Mouse (Mus musculus): ENCODE measurements around the gene Efna3.
A peak's percentile ranks its signal among the peaks of the same experiment; 100 is the strongest.

Efna3 gene

DNA sequence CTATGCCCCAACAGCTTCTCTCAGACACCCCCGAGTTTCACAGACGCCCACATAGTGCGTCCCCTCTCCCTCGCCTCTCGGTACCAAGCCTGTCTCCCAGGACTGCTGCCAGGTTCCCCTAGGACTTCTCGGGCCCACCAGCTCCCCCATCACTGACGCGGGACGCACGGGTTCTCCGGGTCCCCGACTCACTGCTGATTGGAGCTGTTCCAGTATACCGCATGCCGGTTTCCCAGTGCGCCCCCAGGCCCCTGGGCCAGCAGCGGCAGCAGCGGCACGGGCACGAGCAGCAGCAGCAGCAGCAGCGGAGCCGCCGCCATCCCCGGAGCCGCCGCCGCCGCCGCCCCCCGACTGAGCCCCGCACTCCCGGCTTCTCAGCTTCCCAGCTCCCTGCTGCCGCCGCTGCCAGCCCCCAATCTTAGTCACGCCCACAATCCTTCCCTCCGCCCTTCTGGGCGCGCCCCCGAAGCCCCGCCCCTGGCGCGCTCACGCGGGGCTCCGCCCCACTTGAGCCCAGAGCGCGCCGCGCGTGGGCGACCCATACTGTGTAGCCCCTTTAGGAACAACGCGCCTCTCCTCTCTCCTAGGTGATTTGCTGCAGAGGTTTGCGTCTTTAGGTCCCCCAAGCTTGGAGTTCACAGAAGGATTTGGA, at the start of gene Efna3:
TSS of gene Efna3 (minus strand) at position 452 of the 652 bp plus-strand sequence.
- peak; percentile 88 to 89 for DNase-seq (ENCODE audit: low spot score in 2 of 2)

DNA sequence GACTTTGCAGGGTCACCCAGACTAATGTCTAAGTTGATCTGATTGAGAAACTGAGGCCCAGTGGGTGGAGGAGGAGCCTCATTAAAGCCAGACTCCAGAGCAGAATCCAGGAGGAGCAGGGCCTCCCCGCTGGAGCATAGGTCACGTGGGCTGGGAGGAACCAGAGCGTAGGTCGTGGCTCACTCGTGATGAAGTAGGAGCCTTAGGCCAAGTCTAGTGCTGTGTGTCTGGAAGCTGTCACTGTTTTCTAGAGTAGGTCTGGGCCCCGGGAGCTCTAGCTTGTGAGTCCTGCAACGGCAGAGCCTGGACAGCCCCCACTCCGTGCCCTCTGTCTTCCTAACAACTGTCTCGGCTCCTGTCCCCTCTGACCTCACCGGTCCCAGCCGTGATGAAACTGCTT, 44.6 kb upstream of the Efna3 start:
- no peak for DNase-seq (ENCODE audit: low spot score in 2 of 2)

DNA sequence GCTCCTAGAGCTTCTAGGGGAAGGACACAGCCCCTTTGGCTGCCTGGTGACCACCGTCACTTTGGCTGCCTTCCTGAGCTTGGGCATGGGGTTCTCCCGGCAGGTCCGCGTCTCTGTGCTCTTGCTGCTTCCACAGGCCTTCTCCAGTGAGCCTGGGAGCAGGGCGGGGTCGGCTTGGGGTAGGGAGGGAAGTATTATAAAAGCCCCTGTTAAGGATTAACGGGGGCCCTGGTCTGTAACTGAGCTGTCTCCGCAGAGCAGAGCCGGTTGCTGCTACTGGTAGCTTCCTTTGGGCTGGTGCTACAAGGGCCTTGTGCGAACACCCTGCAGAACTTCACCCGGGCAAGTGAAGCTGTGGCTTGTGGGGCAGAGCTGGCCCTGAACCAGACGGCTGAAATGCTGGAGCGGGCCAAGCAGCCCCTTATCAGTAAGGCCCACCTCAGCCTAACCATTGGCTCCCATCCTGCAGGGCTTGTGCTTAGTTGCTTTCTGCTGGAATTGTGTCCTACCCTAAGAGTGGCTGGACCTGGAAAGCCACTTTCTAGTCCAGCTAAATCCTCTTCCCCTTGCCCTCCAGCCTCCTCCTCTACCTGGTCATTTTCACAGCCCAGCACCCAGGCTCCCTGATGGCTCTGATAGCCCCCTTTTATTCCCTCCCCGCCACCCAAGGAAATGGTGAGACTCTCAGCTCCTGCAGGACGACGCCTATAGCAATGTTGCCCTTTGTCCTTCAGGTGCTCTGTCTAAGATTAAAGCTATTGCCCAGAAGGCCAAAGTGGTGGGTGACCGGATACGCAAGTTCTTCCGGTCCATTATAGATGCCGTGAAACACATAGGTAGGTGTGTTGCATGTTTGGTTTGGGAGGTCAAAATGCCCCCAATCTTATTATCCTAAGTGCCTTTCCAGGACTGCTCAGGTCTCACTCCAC, 43.0 kb upstream of the Efna3 start:
- no peak for DNase-seq (ENCODE audit: low spot score in 2 of 2)

DNA sequence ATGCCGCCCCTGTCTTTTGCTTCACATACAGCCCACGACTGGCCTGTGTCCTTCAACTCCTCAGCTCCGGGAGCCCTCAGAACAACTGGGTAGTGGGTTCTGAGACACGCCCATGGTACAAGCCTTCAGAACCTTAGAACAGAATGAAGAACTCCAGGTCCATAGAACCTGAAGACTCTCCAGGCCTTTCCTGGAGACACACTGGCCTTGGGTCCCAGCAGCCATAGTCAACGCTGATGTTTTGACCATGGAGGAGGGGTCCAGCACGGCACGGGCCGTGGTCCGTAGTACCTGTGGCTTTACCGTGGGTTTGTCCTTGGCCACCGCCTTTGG, 42.4 kb upstream of the Efna3 start, which contains the start of gene Dcst1:
TSS of gene Dcst1 (minus strand) at position 101 of the 333 bp plus-strand sequence.
- no peak for DNase-seq (ENCODE audit: low spot score in 2 of 2)

DNA sequence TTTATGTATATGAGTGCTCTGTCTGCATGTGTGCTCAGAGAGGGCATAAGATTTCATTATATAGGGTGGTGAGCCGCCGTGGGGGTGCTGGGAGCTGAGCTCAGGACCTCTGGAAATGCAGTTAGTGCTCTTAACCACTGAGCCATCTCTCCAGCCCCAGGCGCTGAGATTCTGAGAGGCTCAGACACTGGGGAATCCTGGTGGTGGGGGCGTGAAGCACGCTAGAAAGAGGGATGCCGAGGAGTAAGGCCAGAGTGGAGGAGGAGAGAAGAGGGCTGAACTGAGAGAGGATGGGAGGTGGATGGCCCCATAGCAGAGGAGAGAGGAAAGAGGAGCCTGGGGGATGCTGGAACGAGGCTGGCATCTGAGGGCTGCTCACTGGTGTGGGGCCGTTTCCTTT, 41.9 kb upstream of the Efna3 start:
- no peak for DNase-seq (ENCODE audit: low spot score in 2 of 2)

DNA sequence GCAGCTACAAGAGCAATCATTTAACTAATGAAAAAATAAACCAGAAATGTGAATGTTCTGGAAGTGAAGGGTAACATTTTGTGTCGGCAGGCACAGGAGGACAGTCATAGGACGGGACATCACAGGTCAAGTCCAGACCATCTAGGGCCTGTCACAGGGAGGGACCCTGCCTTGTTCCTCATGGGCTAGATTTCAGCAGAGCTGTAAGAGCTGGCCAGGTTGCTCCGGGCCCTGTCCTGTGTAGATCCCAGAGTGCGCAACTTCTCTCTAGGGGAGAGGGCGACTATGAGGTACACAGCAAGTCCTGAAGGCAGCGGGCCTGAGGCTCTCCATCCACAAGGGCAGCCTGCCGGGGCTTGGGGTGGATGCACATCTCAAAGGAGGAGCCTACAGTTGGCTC, 38.9 kb upstream of the Efna3 start, which contains the start of gene Dcst2:
TSS of gene Dcst2 (plus strand) at position 301 of the 400 bp plus-strand sequence.
- no peak for DNase-seq (ENCODE audit: low spot score in 2 of 2)

DNA sequence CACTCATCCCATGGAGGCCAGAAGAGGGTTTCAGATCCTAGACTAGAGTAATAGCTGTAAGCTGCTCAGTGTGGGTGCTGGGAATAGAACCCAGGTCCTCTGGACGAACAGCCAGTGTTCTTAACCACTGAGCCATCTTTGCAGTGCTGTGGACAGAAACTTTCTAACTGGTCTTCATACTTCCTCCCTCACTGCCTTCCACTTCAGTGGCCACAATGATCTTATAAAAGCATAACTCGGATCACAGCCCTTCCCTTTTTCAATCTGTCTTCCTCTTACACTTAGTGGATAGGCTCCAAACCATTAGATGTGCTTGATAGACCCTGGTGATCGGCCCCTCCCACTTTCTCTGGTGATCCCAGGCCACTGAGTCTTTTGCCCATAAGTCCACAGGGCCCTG, 37.5 kb upstream of the Efna3 start:
- no peak for DNase-seq (ENCODE audit: low spot score in 2 of 2)

DNA sequence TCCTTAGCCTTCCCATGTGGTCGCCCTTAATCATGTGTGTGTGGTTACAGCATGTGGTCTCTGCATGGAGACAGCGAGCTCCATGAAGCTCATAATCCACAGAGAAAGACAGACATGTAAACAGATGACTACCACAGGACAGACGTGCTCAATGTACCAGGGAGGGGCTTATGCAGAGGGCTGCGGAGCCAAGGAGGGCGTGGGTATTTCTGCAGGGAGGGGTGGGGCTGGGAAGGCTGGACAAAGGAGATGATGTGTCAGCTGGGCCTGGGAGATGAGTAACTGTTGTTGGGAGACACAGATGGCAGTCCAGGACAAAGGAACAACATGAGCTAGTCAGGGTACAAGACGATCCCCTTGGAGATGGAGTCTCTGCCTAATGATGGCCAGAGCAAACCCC, 36.9 kb upstream of the Efna3 start:
- DNase-seq (ENCODE audit: low spot score in 2 of 2), result no peak

DNA sequence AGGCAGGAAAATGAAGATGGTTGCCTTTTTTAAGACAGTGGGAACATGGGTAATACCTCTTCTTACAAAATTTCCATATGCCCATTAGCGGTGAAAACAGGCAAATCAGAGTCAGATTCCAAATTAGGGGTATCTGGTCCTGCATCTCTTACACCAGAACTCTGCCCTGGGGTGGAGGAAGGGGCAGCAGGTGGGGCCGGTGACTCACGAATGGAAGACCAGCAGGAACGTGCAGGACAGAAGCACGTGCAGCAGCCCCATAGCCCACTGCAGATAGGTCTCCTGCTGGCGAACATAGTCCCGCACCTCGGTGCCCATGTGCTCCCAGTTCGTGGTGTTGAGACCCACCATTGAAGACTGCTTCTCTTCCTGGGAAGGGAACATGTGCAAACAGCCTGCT, 33.3 kb upstream of the Efna3 start:
- DNase-seq (ENCODE audit: low spot score in 2 of 2), result no peak

DNA sequence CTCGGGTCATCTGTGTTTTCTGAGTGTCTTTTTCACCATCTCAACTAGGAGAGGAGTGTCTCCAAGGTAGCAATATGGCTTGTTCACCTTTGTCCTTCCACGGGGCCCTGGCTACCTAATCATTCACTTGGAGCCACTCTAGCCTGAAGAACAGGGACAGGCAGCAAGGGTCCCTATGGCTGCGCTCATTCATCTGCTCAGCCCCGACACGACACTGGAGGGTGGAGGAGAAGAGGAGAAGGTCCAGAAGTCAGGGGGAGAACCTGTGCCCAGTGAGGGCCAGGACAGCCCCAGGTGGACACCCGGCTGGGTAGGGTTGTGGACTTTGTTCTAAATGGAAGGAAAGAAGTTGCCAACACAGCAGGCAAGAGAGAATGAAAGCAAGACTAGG, 32.7 kb upstream of the Efna3 start:
- no peak for DNase-seq (ENCODE audit: low spot score in 2 of 2)

DNA sequence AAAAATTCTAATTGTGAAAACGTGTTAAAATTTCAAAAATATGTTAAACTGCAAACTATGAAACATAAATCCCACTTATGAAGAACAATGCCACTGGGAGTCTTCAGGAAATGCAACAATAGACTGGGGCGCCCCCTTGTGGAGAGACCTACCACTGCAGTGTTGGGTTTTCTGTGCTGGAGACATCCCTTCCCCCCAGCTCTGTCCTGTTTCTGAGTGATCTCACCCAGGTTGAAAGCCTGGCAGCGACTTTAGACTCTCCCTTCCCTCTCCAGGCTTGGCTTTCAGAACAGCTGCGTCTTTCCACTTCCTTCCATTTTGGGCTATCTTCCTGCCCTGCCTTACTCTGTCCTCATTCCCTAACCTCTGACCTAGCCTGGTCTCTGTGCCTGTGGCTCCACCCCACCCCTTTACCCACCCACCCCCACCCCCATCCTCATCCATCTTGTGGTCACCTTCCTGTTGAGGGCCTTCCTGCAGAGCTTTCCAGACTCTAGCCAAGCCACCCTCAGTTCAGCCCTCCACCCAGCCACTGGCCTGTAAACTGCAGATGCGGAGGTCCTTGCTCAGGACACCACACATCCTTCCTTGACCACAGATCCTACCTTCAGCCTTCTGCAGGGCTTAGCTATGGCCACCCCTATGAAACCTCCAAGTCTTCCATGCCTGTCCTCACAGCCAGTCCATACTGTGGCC, 32.2 kb upstream of the Efna3 start:
- peak; percentile 83 to 90 for DNase-seq (ENCODE audit: low spot score in 2 of 2)

DNA sequence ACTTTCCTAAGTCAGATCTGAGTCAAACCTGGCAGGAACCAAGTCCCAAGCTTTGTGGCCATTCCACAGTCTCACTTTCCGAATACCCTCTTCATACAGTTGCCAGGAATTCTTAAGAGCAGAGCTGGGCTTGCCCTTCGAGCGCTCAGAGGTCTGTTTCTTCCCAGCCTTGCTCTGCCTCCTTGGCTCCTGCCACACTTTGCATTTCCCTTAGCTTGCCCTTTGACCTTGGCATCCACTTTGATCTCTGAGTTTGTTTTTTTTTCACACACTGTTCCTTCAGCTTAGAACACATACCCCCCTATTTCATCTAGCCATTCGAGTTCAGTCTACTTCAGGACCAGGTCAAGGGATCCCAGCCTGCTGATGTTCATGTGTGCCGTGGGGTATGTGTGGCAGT, 28.5 kb upstream of the Efna3 start:
- no peak for DNase-seq (ENCODE audit: low spot score in 2 of 2)

DNA sequence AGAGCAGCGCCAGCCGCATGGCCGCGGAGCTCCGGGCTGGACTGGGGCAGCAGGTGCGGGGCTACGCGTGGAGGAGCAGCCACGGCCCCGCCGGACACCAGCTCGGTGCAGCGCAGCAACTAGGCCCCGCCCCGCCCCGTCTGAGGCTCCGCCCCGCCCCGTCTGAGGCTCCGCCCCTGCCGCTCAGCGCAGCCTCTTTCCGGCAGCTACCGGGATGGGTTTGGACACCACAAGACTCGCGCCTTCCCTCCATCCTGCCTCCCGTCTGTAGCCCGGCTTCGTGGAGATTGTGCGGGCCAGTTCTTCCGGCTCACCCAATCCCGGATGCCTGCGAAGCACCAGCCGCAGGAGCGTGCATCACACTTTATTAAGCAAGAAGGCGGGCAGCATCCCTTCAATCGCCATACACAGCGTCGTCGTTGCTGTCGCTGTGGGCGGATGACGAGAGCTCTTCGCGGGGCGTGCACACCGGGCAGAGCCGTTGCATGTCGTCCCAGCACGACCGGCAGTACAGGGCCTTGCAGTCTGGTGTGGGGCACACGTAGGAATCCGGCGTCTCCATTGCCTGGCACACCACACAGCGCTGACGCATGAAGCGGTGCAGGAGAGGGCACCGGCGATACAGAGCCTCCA, 27.2 kb upstream of the Efna3 start, which contains the start of gene Adam15:
TSS of gene Adam15 (minus strand) at position 128 of the 633 bp plus-strand sequence.
- DNase-seq (ENCODE audit: low spot score in 2 of 2), result peak; percentile 91 to 92

DNA sequence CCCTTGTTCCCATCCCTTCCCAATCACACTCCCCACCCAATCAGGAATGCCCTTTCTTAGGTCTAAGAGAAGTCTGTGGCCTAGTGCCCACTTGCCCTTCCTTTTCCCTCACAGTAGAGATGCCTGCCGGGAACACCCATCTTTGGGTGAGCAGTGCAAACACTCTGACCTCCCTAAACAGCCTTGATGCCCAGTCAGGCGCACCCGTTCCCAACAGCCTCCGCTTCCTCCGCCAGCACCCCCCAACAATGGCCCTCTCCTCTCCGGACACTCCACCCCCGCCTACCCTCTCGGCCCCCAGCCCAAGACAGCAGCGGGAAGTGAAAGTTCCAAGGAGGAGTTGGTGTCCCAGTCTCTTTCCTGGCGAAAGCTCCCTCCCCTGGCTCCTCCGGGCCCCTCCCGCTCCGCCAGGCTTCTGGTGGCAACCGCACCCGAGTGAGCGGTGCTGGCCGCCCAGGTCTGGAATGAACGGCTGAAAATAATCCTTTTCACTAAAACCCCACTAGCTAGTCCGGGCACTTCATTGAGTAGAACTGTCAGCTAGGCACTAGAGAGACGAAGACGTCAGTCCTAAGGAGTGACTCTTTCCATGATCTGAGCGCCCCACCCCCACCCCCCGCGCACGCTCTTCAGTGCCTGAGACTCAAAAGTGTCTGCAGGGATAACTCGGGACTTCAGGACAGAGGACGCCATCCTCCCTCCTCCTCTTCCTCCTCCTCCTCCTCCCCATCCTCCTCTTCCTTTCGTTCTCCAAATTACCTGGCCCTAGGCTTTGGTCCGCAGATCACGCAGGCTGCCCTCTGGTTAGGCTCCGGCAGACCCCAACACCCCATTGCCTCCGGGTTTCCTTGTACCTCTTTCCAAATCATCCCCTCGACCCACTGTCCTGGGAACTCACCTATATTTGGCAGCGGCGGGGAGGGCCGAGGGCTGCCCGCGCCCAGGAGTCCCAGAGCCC, 26.4 kb upstream of the Efna3 start:
- DNase-seq (ENCODE audit: low spot score in 2 of 2), result no peak

DNA sequence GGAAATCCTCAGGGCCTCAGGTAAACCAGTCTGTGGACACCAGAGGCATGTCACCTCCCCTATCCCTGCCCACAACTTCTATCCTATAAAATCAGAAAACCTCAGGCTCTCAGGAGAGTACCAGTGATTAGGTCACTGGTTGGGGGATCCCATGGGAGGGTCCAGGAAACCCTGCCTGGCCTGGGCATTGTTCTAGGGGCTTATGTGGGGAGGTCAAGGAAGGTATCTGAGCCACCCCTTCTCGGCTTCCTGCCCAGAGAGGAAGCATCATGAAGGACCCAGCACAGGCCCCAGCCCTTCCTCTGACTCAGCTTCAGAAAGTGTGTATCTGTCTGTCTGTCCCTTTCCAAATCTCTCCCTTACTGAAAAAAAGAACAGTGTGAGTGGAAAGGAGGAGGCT, 25.2 kb upstream of the Efna3 start:
- DNase-seq (ENCODE audit: low spot score in 2 of 2), result no peak

DNA sequence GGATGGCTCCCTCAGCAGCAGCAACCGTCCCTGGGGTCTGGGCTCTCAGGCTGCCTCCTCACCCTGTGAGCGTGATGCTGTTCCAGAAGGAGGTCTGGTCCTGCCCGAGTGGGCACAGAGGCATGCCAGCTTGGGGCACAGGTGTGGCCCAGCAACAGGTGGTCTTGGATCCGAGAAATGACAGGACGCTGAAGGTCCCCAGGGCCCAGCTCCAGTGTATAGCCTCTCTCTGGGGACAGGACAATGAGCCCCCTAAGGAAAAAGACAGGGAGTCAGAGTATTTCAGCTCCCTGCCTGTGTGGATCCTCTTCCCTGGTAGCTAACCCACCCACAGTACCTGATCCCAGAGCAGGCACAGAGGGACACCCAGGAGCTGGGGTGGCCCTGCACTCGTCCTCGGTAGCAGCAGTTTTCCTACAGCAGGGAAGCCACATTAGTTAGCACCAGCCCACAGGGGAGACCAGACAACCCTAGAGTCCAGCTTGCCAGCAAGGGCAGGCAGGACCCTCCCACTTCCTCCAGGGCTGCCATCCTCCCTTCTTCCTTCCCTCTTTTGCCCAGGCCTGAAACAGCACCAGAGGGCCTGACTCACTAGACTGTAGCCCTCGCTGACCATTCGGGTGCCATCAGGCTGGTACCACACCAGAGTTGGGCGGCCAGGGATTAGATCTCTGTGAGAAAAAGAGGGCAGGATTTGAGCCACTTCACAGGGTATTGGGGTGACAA, 24.2 kb upstream of the Efna3 start:
- no peak for DNase-seq (ENCODE audit: low spot score in 2 of 2)

DNA sequence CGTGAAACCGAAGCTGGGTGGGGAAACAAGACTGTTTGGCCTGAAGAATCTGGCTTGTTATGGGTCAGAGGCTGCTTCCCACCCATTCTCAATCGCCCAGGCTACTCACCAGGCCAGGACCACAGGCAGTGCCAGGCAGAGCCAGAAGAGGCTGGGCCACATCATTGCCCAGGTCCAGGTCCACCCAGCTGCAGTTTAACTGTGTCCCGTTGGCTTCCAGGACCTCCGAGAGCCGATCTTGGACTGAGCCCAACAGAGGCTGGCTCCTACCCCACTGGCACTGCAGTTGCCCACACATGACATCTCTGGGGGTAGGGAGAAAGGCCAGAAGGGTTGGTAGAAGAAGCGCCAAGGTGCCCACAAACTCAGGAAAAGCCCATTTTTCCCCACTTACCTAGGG, 20.5 kb upstream of the Efna3 start:
- DNase-seq (ENCODE audit: low spot score in 2 of 2), result no peak

DNA sequence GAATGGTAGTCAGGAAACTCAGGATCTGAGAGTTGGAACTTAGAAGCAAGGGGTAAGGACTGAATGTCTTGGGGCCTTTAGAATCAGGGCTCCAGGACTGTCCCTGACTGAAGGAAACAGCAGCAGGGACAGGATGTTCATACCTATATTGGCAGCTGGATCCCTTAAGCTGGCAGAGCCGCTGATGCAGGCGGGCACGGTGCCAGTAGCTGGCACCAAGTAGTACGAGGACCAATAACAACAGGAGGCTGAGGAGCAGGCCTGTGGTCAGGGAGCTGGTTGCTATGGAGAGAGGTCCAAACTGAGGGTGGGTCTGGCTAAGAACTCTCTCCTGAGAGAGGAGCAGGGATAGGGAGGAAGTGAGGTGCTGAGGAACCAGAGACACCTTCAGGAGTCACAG, 19.0 kb upstream of the Efna3 start:
- DNase-seq (ENCODE audit: low spot score in 2 of 2), result no peak

DNA sequence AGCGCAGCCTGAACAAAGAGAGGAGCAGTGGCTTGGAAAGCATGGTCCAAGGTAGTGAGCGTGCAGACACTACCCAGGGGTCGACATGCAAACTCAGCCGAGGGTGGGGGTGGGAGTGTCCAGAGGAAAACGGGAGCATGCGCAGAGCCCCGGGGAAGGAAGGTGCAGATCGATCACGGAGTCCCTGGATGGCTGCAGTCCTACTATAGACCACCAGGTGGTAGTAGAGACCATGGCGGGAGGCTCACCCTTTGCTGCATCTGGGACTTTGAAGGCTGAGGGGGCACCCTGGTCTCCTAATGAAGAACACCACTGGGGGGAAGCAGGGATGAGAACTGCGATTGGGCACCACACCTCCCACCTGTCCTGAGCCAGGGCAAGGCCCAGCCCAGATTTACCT, 17.7 kb upstream of the Efna3 start:
- peak; percentile 70 to 76 for DNase-seq (ENCODE audit: low spot score in 2 of 2)

DNA sequence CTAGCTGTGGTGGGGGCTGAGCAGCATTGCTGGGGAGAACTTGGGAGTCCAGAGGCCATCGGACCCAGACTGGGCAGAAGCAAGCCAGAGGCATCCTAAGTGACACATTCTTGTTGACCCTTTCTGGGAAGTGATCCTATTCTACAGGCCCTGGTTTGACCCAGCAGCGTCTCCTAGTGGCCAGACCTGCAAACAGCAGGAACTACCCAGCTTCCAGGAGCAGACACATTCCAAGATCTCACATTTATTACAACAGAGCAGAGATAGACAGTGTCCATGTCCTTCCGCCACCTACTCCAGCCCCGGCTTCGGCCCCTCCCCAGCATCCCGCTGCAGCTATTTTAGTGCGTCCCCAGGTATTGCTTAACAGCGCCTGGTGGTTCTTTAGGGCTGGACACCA, 16.7 kb upstream of the Efna3 start:
- peak in 1 of 2 experiments; percentile 70 for DNase-seq (ENCODE audit: low spot score in 2 of 2)
